8 mouse cellular contexts compared by ENCODE assay signal in genomic region chr10:43174326-43175155, GRCm38 (mm10). TPM values are rescaled to one million over a fixed set of nuclear protein-coding genes. Genes with fewer than 3 reads are reported as not detected.
DNase-seq lines count a peak whose midpoint lies in the region; ATAC-seq and TF ChIP-seq lines count a peak whose summit lies in the region.

TSS of gene Sobp (minus strand) at chr10:43174530.
TSS of gene 9030612E09Rik (plus strand) at chr10:43174704.

- H3K27me3 ChIP-seq in forebrain, embryonic 13.5 days = peaks cover 15% of the 10 kb centered on the region
- H3K27me3 ChIP-seq in heart, embryonic 15.5 days = peaks cover 25% of the 10 kb centered on the region
- H3K27me3 ChIP-seq in liver, embryonic 14.5 days (ENCODE audit: control insufficient read depth, insufficient read depth, low read length) = peaks cover 73% of the 10 kb centered on the region

- no peaks in the 10 kb centered on the region for H3K9me3 ChIP-seq in ES-E14 (ENCODE audit: control insufficient read depth, insufficient read depth, low read depth, low read length)
- H3K9me3 ChIP-seq in forebrain, embryonic 13.5 days (replicated peaks) = no peaks in the 10 kb centered on the region
- H3K9me3 ChIP-seq in heart, embryonic 15.5 days (replicated peaks) = no peaks in the 10 kb centered on the region
- H3K9me3 ChIP-seq in liver, embryonic 14.5 days (ENCODE audit: control insufficient read depth, low read length) = no peaks in the 10 kb centered on the region

- TF ChIP-seq EP300 in liver, embryonic 14.5 days (IDR thresholded peaks at IDR 0.05; ENCODE audit: low read depth) = no peak

- no peak for TF ChIP-seq CTCF in liver, embryonic 14.5 days (IDR thresholded peaks at IDR 0.05; ENCODE audit: low read depth)

- no peak within 1 kb of the TSS for H3K27ac ChIP-seq in ES-E14 (ENCODE audit: insufficient read depth, low read depth, low read length, poor library complexity, severe bottlenecking)
- H3K27ac ChIP-seq in forebrain, embryonic 13.5 days = peak within 1 kb of the TSS; percentile 94
- peak within 1 kb of the TSS; percentile 75 for H3K27ac ChIP-seq in heart, embryonic 15.5 days
- no peak within 1 kb of the TSS for H3K27ac ChIP-seq in liver, embryonic 14.5 days

- DNase-seq in ES-E14 (ENCODE audit: low read depth, low spot score) = no peak
- DNase-seq in kidney, postnatal 4 days = peak; percentile 63 to 73
- DNase-seq in liver, embryonic 14.5 days (ENCODE audit: low read depth in 3 of 3, low spot score in 3 of 3) = no peak
- DNase-seq in retina, embryonic 14.5 days (ENCODE audit: low spot score) = peak; percentile 68
- DNase-seq in yolk sac, embryonic 10.5 days (ENCODE audit: low spot score) = peak; percentile 50

- no peaks in the 10 kb centered on the region for H3K36me3 ChIP-seq in ES-E14 (ENCODE audit: control insufficient read depth, insufficient read depth, low read length, poor library complexity, severe bottlenecking)
- no peaks in the 10 kb centered on the region for H3K36me3 ChIP-seq in forebrain, embryonic 13.5 days (ENCODE audit: poor library complexity, severe bottlenecking)
- H3K36me3 ChIP-seq in heart, embryonic 15.5 days = no peaks in the 10 kb centered on the region
- no peaks in the 10 kb centered on the region for H3K36me3 ChIP-seq in liver, embryonic 14.5 days (replicated peaks; ENCODE audit: control insufficient read depth, insufficient read depth, low read depth)

- 0 out of 4 replicates have a peak, but pooled peaks cover 0 to 6% of the 10 kb centered on the region in 2 experiments for H3K4me1 ChIP-seq in ES-E14 (ENCODE audit: control insufficient read depth in 2 of 2, insufficient read depth in 2 of 2, low read length in 2 of 2, poor library complexity in 1 of 2)
- peaks cover 38% of the 10 kb centered on the region for H3K4me1 ChIP-seq in forebrain, embryonic 13.5 days
- H3K4me1 ChIP-seq in heart, embryonic 15.5 days (replicated peaks) = peaks cover 21% of the 10 kb centered on the region
- no peaks in the 10 kb centered on the region for H3K4me1 ChIP-seq in liver, embryonic 14.5 days (replicated peaks; ENCODE audit: control insufficient read depth in 2 of 2, insufficient read depth in 2 of 2, low read length in 1 of 2)

- in situ Hi-C loops in ES-E14 (cut with MboI; ENCODE audit: low sequenced_read_pairs in 2 of 2, unreplicated experiment in 2 of 2) = no loop called here

- WGBS in forebrain, embryonic 13.5 days = under 1% methylated on average over 48 of the region's 91 CpGs
- WGBS in heart, embryonic 15.5 days = under 1% methylated on average over 69 of the region's 91 CpGs
- under 1% methylated on average over 88 of the region's 91 CpGs for WGBS in liver, embryonic 14.5 days (ENCODE audit: insufficient replicate concordance)

- peak within 1 kb of the TSS; percentile 90 for H3K4me2 ChIP-seq in forebrain, embryonic 13.5 days
- peak within 1 kb of the TSS; percentile 92 for H3K4me2 ChIP-seq in heart, embryonic 15.5 days
- peak within 1 kb of the TSS; percentile 61 for H3K4me2 ChIP-seq in liver, embryonic 14.5 days (ENCODE audit: low read depth)

- peak within 1 kb of the TSS; percentile 83 to 85 for H3K4me3 ChIP-seq in ES-E14 (ENCODE audit: insufficient read depth in 1 of 2, low read depth in 1 of 2, low read length in 2 of 2, poor library complexity in 1 of 2, severe bottlenecking in 1 of 2)
- H3K4me3 ChIP-seq in forebrain, embryonic 13.5 days = peak within 1 kb of the TSS; percentile 89
- peak within 1 kb of the TSS; percentile 92 for H3K4me3 ChIP-seq in heart, embryonic 15.5 days
- peak within 1 kb of the TSS; percentile 33 to 47 for H3K4me3 ChIP-seq in liver, embryonic 14.5 days (ENCODE audit: insufficient read depth in 1 of 2, low read depth in 2 of 2, low read length in 2 of 2)

- H3K9ac ChIP-seq in ES-E14 (ENCODE audit: insufficient read depth, low read depth, low read length, poor library complexity, severe bottlenecking) = peak within 1 kb of the TSS; percentile 75
- H3K9ac ChIP-seq in forebrain, embryonic 13.5 days = peak within 1 kb of the TSS; percentile 95
- peak within 1 kb of the TSS; percentile 77 for H3K9ac ChIP-seq in heart, embryonic 15.5 days
- H3K9ac ChIP-seq in liver, embryonic 14.5 days (replicated peaks) = no peak within 1 kb of the TSS

- ATAC-seq in cerebellum, adult (ENCODE audit: insufficient number of reproducible peaks, low FRiP score, low TSS enrichment) = peak; percentile 69
- peak; percentile 88 for ATAC-seq in forebrain, embryonic 13.5 days
- ATAC-seq in heart, embryonic 15.5 days (replicated peaks; ENCODE audit: insufficient number of reproducible peaks, insufficient read depth, low FRiP score, low read depth) = peak; percentile 76
- no peak for ATAC-seq in liver, embryonic 14.5 days (ENCODE audit: insufficient read depth)

TF ChIP-seq in ES-E14, 5 proteins besides CTCF, POLR2A, EP300 and RAD21:
- no peak for TF ChIP-seq HCFC1 (IDR thresholded peaks at IDR 0.05; ENCODE audit: borderline replicate concordance, insufficient read depth, low read length)
- TF ChIP-seq ZC3H11A (IDR thresholded peaks at IDR 0.05; ENCODE audit: borderline replicate concordance, low read depth, low read length) = no peak
- TF ChIP-seq CHD2 (IDR thresholded peaks at IDR 0.05; ENCODE audit: low read depth, low read length) = no peak
- TF ChIP-seq MAFK (IDR thresholded peaks at IDR 0.05; ENCODE audit: insufficient read depth, low read depth, low read length) = no peak
- TF ChIP-seq ZNF384 (IDR thresholded peaks at IDR 0.05; ENCODE audit: low read depth, low read length) = no peak
TF ChIP-seq in ES-E14: peak in this region for 0.

RNA-seq across cellular contexts. Expression of gene Sobp, which starts in this region (rescaled TPM):
- total RNA-seq in ES-E14 (2012; rRNA removed) = 0.31 and 0.42 TPM in 2 replicates
- polyA plus RNA-seq in forebrain, embryonic 13.5 days (2015; fragmentation: Nextera tagmentation; extraction: Ambion mirVana) = 9.0 and 9.3 TPM in 2 replicates
- 1.9 and 2.1 TPM in 2 replicates for polyA plus RNA-seq in heart, embryonic 15.5 days (2015; fragmentation: Nextera tagmentation; extraction: Ambion mirVana)
- 0.01 TPM in 2 replicates for polyA plus RNA-seq in liver, embryonic 14.5 days (2012; rRNA removed)
- polyA plus RNA-seq in liver, embryonic 14.5 days (2014; fragmentation: Nextera tagmentation; extraction: Ambion mirVana) = not detected in 2 replicates

RNA-seq across cellular contexts. Expression of gene 9030612E09Rik, which starts in this region (rescaled TPM):
- not detected in 2 replicates for total RNA-seq in ES-E14 (2012; rRNA removed)
- 1.7 and 2.2 TPM in 2 replicates for polyA plus RNA-seq in forebrain, embryonic 13.5 days (2015; fragmentation: Nextera tagmentation; extraction: Ambion mirVana)
- 0.76 and 0.79 TPM in 2 replicates for polyA plus RNA-seq in heart, embryonic 15.5 days (2015; fragmentation: Nextera tagmentation; extraction: Ambion mirVana)
- polyA plus RNA-seq in liver, embryonic 14.5 days (2012; rRNA removed) = not detected in 2 replicates
- polyA plus RNA-seq in liver, embryonic 14.5 days (2014; fragmentation: Nextera tagmentation; extraction: Ambion mirVana) = not detected in 2 replicates

Comparison
In these comparisons a context has a peak if more than half of its experiments do, and no peak if none do; other contexts are left out.
1. DNase-seq: peak in kidney, postnatal 4 days (2 of 2), retina, embryonic 14.5 days (single experiment) and yolk sac, embryonic 10.5 days (single experiment); none in ES-E14 (single experiment) and liver, embryonic 14.5 days (0 of 3).
2. H3K27ac ChIP-seq: peak in forebrain, embryonic 13.5 days (single experiment) and heart, embryonic 15.5 days (single experiment); none in ES-E14 (single experiment) and liver, embryonic 14.5 days (single experiment).
3. H3K4me3 ChIP-seq: peak in every context shown above with its lines; median percentile 92 in heart, embryonic 15.5 days; 89 in forebrain, embryonic 13.5 days; 84 in ES-E14; 40 in liver, embryonic 14.5 days.
4. Peak in every context shown above with its lines, with median percentiles within 50 percentile points of each other: H3K4me2 ChIP-seq.